Mouse (Mus musculus) spleen, adult 12 weeks (tissue): ENCODE data around the gene Cpne4.
A peak's percentile ranks its signal among the peaks of the same experiment; 100 is the strongest.

ENCODE experiments used
- DNase-seq: peaks from one replicate; pipeline ENCODE4 v3.0.0; 2022; ENCODE audit warnings: low spot score

Cpne4 gene

GRCm38 (mm10) chr9:104877014-104877413, 329.9 kb downstream of the Cpne4 start:
- DNase-seq, result no peak

GRCm38 (mm10) chr9:104878558-104878957, 331.5 kb downstream of the Cpne4 start:
- DNase-seq, result no peak

GRCm38 (mm10) chr9:104890517-104890916, 343.4 kb downstream of the Cpne4 start:
- DNase-seq, result no peak

GRCm38 (mm10) chr9:104895360-104895759, 348.3 kb downstream of the Cpne4 start:
- DNase-seq, result no peak

- DNase-seq, result no peak
These were observed 354.0 kb downstream of the Cpne4 start for GRCm38 (mm10) chr9:104901118-104901517.

GRCm38 (mm10) chr9:104901827-104902226, 354.7 kb downstream of the Cpne4 start:
- no peak for DNase-seq

- no peak for DNase-seq
These were observed 365.6 kb downstream of the Cpne4 start for GRCm38 (mm10) chr9:104912686-104913085.

GRCm38 (mm10) chr9:104913327-104913726, 366.2 kb downstream of the Cpne4 start:
- no peak for DNase-seq

- DNase-seq, result no peak
These were observed 374.1 kb downstream of the Cpne4 start for GRCm38 (mm10) chr9:104921197-104921596.

- no peak for DNase-seq
These were observed 375.0 kb downstream of the Cpne4 start for GRCm38 (mm10) chr9:104922051-104922450.

GRCm38 (mm10) chr9:104928806-104929205, 381.7 kb downstream of the Cpne4 start:
- no peak for DNase-seq

- DNase-seq, result no peak
These were observed 393.3 kb downstream of the Cpne4 start for GRCm38 (mm10) chr9:104940389-104940788.

GRCm38 (mm10) chr9:104950551-104950950, 403.5 kb downstream of the Cpne4 start:
- DNase-seq, result no peak

GRCm38 (mm10) chr9:104952176-104952575, 405.1 kb downstream of the Cpne4 start:
- no peak for DNase-seq

- DNase-seq, result peak; percentile 0
These were observed 425.7 kb downstream of the Cpne4 start for GRCm38 (mm10) chr9:104972828-104973227.

- DNase-seq, result no peak
These were observed 435.0 kb downstream of the Cpne4 start for GRCm38 (mm10) chr9:104981934-104982548.

- no peak for DNase-seq
These were observed 451.1 kb downstream of the Cpne4 start for GRCm38 (mm10) chr9:104998225-104998624.

GRCm38 (mm10) chr9:105010721-105011120, 463.6 kb downstream of the Cpne4 start:
- DNase-seq, result no peak

- no peak for DNase-seq
These were observed 471.1 kb downstream of the Cpne4 start for GRCm38 (mm10) chr9:105018186-105018585.

- no peak for DNase-seq
These were observed 481.2 kb downstream of the Cpne4 start for GRCm38 (mm10) chr9:105028311-105028710.

GRCm38 (mm10) chr9:105032572-105032971, 485.5 kb downstream of the Cpne4 start:
- no peak for DNase-seq

GRCm38 (mm10) chr9:105033641-105034040, 486.6 kb downstream of the Cpne4 start:
- DNase-seq, result no peak

- no peak for DNase-seq
These were observed 490.8 kb downstream of the Cpne4 start for GRCm38 (mm10) chr9:105037847-105038246.

GRCm38 (mm10) chr9:105046014-105046413, 498.9 kb downstream of the Cpne4 start:
- DNase-seq, result no peak
